Mouse (Mus musculus): ENCODE data around the gene Gm20388.

- TF ChIP-seq CTCF (IDR thresholded peaks at IDR 0.05; ENCODE audit: low read depth, low read length): no peak
- no peak for TF ChIP-seq GATA1 (IDR thresholded peaks at IDR 0.05; ENCODE audit: borderline replicate concordance, low read length)
- no peak for TF ChIP-seq TAL1 (conservative IDR thresholded peaks at IDR 0.05; ENCODE audit: low read depth, low read length)
These were observed 2990.8 kb downstream of the Gm20388 start for GRCm38 (mm10) chr8:122901476-122901875.

Measured in G1E (cell line).